12 mouse cellular contexts compared by ENCODE assay signal in the genomic region with DNA sequence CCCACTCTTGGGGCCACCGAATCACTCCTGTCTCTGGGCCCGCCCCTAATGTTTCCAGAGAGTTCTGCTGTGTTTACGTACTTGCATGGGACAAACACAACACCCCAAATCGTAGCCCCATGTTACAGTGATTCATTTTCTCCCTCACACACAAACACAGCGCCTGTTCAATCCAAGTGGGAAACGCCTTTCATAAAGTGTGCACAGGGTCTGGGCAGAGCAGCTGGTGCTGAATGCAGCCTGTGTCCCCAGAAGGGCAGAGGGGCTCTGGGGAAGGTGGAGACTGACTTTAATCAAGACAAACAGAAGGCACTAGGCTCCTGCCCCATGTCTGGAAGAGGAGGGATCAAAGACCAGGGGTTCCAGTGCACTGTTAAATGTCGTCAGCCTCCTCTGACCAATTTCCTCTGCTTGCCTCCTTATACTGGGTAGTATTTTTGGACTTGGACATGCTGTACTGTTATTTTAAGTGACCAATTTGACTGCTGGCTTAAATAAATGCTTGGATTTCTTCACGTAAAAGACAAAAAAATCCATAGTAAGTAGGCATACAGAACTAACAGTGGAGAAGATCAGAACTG. TPM values are rescaled to one million over a fixed set of nuclear protein-coding genes. Genes with fewer than 3 reads are reported as not detected.
DNase-seq lines count a peak whose midpoint lies in the region; ATAC-seq and TF ChIP-seq lines count a peak whose summit lies in the region.
"Had no signal": no experiment of that assay in that cellular context is flagged by ENCODE, and none has a peak within 500 bp of the region (broad histone marks: within the 10 kb centered on the region; RNA-seq: fewer than 3 reads in every experiment).

No protein-coding gene starts in this region.

- no peaks in the 10 kb centered on the region for H3K36me3 ChIP-seq in forebrain, embryonic 10.5 days (replicated peaks)
- H3K36me3 ChIP-seq in forebrain, embryonic 13.5 days (ENCODE audit: poor library complexity, severe bottlenecking) = no peaks in the 10 kb centered on the region
- no peaks in the 10 kb centered on the region for H3K36me3 ChIP-seq in midbrain, embryonic 10.5 days
- H3K36me3 ChIP-seq in midbrain, postnatal 0 days (ENCODE audit: insufficient read depth, low read length) = no peaks in the 10 kb centered on the region
- no peaks in the 10 kb centered on the region for H3K36me3 ChIP-seq in intestine, embryonic 16.5 days (ENCODE audit: control insufficient read depth, insufficient read depth, low read length)
- H3K36me3 ChIP-seq in stomach, embryonic 16.5 days (ENCODE audit: control insufficient read depth, insufficient read depth, low read length) = no peaks in the 10 kb centered on the region

- no peak overlapping the region for H3K4me3 ChIP-seq in forebrain, embryonic 10.5 days
- no peak overlapping the region for H3K4me3 ChIP-seq in forebrain, embryonic 13.5 days
- H3K4me3 ChIP-seq in midbrain, embryonic 10.5 days = no peak overlapping the region
- no peak overlapping the region for H3K4me3 ChIP-seq in midbrain, postnatal 0 days (ENCODE audit: low read depth, low read length)
- H3K4me3 ChIP-seq in intestine, embryonic 16.5 days (ENCODE audit: low read length) = no peak overlapping the region
- peak overlapping the region; percentile 25; the same call in 1 of the 2 replicates for H3K4me3 ChIP-seq in stomach, embryonic 16.5 days (replicated peaks; ENCODE audit: low read length)

- H3K9me3 ChIP-seq in forebrain, embryonic 10.5 days = no peaks in the 10 kb centered on the region
- no peaks in the 10 kb centered on the region for H3K9me3 ChIP-seq in forebrain, embryonic 13.5 days (replicated peaks)
- H3K9me3 ChIP-seq in midbrain, embryonic 10.5 days (replicated peaks) = no peaks in the 10 kb centered on the region
- H3K9me3 ChIP-seq in midbrain, postnatal 0 days (ENCODE audit: low read length) = no peaks in the 10 kb centered on the region
- H3K9me3 ChIP-seq in intestine, embryonic 16.5 days (ENCODE audit: control insufficient read depth, low read length) = no peaks in the 10 kb centered on the region
- no peaks in the 10 kb centered on the region for H3K9me3 ChIP-seq in stomach, embryonic 16.5 days (replicated peaks; ENCODE audit: control insufficient read depth, low read length)

- no peak for ATAC-seq in forebrain, embryonic 13.5 days
- ATAC-seq in midbrain, postnatal 0 days (ENCODE audit: low FRiP score) = no peak
- peak; percentile 48; the same call in 1 of the 2 replicates for ATAC-seq in intestine, embryonic 16.5 days
- ATAC-seq in stomach, embryonic 16.5 days (ENCODE audit: insufficient read depth, low FRiP score) = peak; percentile 14; the same call in 1 of the 2 replicates

- no peak overlapping the region for H3K9ac ChIP-seq in forebrain, embryonic 13.5 days
- H3K9ac ChIP-seq in midbrain, postnatal 0 days (replicated peaks; ENCODE audit: low read length, poor library complexity, severe bottlenecking) = no peak overlapping the region
- peak overlapping the region; percentile 7; the same call in 1 of the 2 replicates for H3K9ac ChIP-seq in intestine, embryonic 16.5 days (ENCODE audit: low read depth, low read length)
- H3K9ac ChIP-seq in stomach, embryonic 16.5 days (ENCODE audit: low read length) = peak overlapping the region; percentile 56; the same call in 1 of the 2 replicates

- no peak for TF ChIP-seq CTCF in midbrain, postnatal 0 days (IDR thresholded peaks at IDR 0.05)

- no peak overlapping the region for H3K4me2 ChIP-seq in forebrain, embryonic 13.5 days
- H3K4me2 ChIP-seq in midbrain, postnatal 0 days (ENCODE audit: low read depth, low read length, poor library complexity, severe bottlenecking) = no peak overlapping the region
- peak overlapping the region; percentile 7; the same call in 1 of the 2 replicates for H3K4me2 ChIP-seq in intestine, embryonic 16.5 days (ENCODE audit: low read depth, low read length)
- H3K4me2 ChIP-seq in stomach, embryonic 16.5 days (ENCODE audit: low read depth, low read length) = peak overlapping the region; percentile 51

- peaks cover 18% of the 10 kb centered on the region; the same call in 1 of the 2 replicates for H3K4me1 ChIP-seq in forebrain, embryonic 10.5 days
- H3K4me1 ChIP-seq in forebrain, embryonic 13.5 days = no peaks in the 10 kb centered on the region; the same call in 1 of the 2 replicates
- peaks cover 14% of the 10 kb centered on the region for H3K4me1 ChIP-seq in midbrain, embryonic 10.5 days
- peaks cover 10% of the 10 kb centered on the region; the same call in 1 of the 2 replicates for H3K4me1 ChIP-seq in midbrain, postnatal 0 days (ENCODE audit: insufficient read depth, low read length)
- H3K4me1 ChIP-seq in intestine, embryonic 16.5 days (ENCODE audit: control insufficient read depth, insufficient read depth, low read length) = 0 out of 2 replicates have a peak, but pooled peaks cover 6% of the 10 kb centered on the region
- peaks cover 11% of the 10 kb centered on the region for H3K4me1 ChIP-seq in stomach, embryonic 16.5 days (ENCODE audit: control insufficient read depth, insufficient read depth, low read length)

- no peak for DNase-seq in forebrain, embryonic 10.5 days (ENCODE audit: extremely low spot score, low spot score)
- no peak for DNase-seq in midbrain, embryonic 10.5 days (ENCODE audit: low spot score)
- no peak for DNase-seq in midbrain, postnatal 0 days (ENCODE audit: low spot score)
- no peak for DNase-seq in retina, embryonic 14.5 days (ENCODE audit: low spot score)
- no peak for DNase-seq in spleen, postnatal 14 days (ENCODE audit: low spot score in 2 of 2)
- DNase-seq: lung, postnatal 10 days; retina, postnatal 1 day; thymus, adult 2 months had no signal

- H3K27me3 ChIP-seq in forebrain, embryonic 10.5 days (ENCODE audit: poor library complexity, severe bottlenecking) = no peaks in the 10 kb centered on the region
- no peaks in the 10 kb centered on the region for H3K27me3 ChIP-seq in forebrain, embryonic 13.5 days
- H3K27me3 ChIP-seq in midbrain, embryonic 10.5 days (ENCODE audit: low read depth, poor library complexity, severe bottlenecking) = peaks cover 4% of the 10 kb centered on the region; the same call in 1 of the 2 replicates
- H3K27me3 ChIP-seq in midbrain, postnatal 0 days (ENCODE audit: insufficient read depth, low read length) = no peaks in the 10 kb centered on the region
- H3K27me3 ChIP-seq in intestine, embryonic 16.5 days (replicated peaks; ENCODE audit: control insufficient read depth, insufficient read depth, low read length) = no peaks in the 10 kb centered on the region
- H3K27me3 ChIP-seq in stomach, embryonic 16.5 days (ENCODE audit: control insufficient read depth, insufficient read depth, low read length) = no peaks in the 10 kb centered on the region

- 0 out of 2 replicates have a peak overlapping the region, but pooled peaks have one; percentile 53 for H3K27ac ChIP-seq in forebrain, embryonic 10.5 days
- no peak overlapping the region for H3K27ac ChIP-seq in forebrain, embryonic 13.5 days
- H3K27ac ChIP-seq in midbrain, embryonic 10.5 days (replicated peaks) = 0 out of 2 replicates have a peak overlapping the region, but pooled peaks have one; percentile 30
- H3K27ac ChIP-seq in midbrain, postnatal 0 days (ENCODE audit: low read depth, low read length) = no peak overlapping the region
- peak overlapping the region; percentile 73 for H3K27ac ChIP-seq in intestine, embryonic 16.5 days (ENCODE audit: low read length)
- H3K27ac ChIP-seq in stomach, embryonic 16.5 days (ENCODE audit: low read length) = peak overlapping the region; percentile 83

- WGBS in forebrain, embryonic 10.5 days = 77% methylated on average over 8 of the region's 8 CpGs
- 66% methylated on average over 8 of the region's 8 CpGs for WGBS in forebrain, embryonic 13.5 days
- WGBS in midbrain, embryonic 10.5 days = 72% methylated on average over 8 of the region's 8 CpGs
- 62% methylated on average over 8 of the region's 8 CpGs for WGBS in midbrain, postnatal 0 days
- WGBS in intestine, embryonic 16.5 days = 38% methylated on average over 8 of the region's 8 CpGs
- WGBS in stomach, embryonic 16.5 days = 33% methylated on average over 8 of the region's 8 CpGs

RNA-seq across cellular contexts. Expression of gene Il16, which starts 0.7 kb away (rescaled TPM):
- polyA plus RNA-seq in forebrain, embryonic 10.5 days (2016; fragmentation: Nextera tagmentation; extraction: Ambion mirVana) = 0.76 and 0.95 TPM in 2 replicates
- 0.93 and 1.1 TPM in 2 replicates for polyA plus RNA-seq in forebrain, embryonic 13.5 days (2015; fragmentation: Nextera tagmentation; extraction: Ambion mirVana)
- 0.72 and 0.91 TPM in 2 replicates for polyA plus RNA-seq in midbrain, embryonic 10.5 days (2016; fragmentation: Nextera tagmentation; extraction: Ambion mirVana)
- 0.99 and 1.7 TPM in 2 replicates for total RNA-seq in midbrain, postnatal 0 days (2014; rRNA removed)
- polyA plus RNA-seq in midbrain, postnatal 0 days (2015; fragmentation: Nextera tagmentation; extraction: Ambion mirVana) = 0.85 and 1.0 TPM in 2 replicates
- polyA plus RNA-seq in intestine, embryonic 16.5 days (2015; fragmentation: Nextera tagmentation; extraction: Ambion mirVana) = 4.3 and 4.9 TPM in 2 replicates
- 5.9 and 6.8 TPM in 2 replicates for polyA plus RNA-seq in stomach, embryonic 16.5 days (2015; fragmentation: Nextera tagmentation; extraction: Ambion mirVana)

RNA-seq across cellular contexts. Expression of gene Cfap161, which starts 48.5 kb away (rescaled TPM):
- polyA plus RNA-seq in forebrain, embryonic 10.5 days (2016; fragmentation: Nextera tagmentation; extraction: Ambion mirVana) = 0.12 TPM in 1 of 2 replicates, not detected in the other
- polyA plus RNA-seq in forebrain, embryonic 13.5 days (2015; fragmentation: Nextera tagmentation; extraction: Ambion mirVana) = 0.45 and 0.79 TPM in 2 replicates
- polyA plus RNA-seq in midbrain, embryonic 10.5 days (2016; fragmentation: Nextera tagmentation; extraction: Ambion mirVana) = 0.09 TPM in 1 of 2 replicates, not detected in the other
- total RNA-seq in midbrain, postnatal 0 days (2014; rRNA removed) = 2.0 and 2.3 TPM in 2 replicates
- polyA plus RNA-seq in midbrain, postnatal 0 days (2015; fragmentation: Nextera tagmentation; extraction: Ambion mirVana) = 2.1 and 2.9 TPM in 2 replicates
- 0.13 TPM in 1 of 2 replicates, not detected in the other for polyA plus RNA-seq in intestine, embryonic 16.5 days (2015; fragmentation: Nextera tagmentation; extraction: Ambion mirVana)
- 0.44 TPM in 1 of 2 replicates, not detected in the other for polyA plus RNA-seq in stomach, embryonic 16.5 days (2015; fragmentation: Nextera tagmentation; extraction: Ambion mirVana)
- total RNA-seq: heart, postnatal 36 days had no signal

Comparison
In these comparisons a context has a peak if more than half of its experiments do, and no peak if none do; other contexts are left out.
1. H3K27ac ChIP-seq: peak in forebrain, embryonic 10.5 days (single experiment), midbrain, embryonic 10.5 days (single experiment), intestine, embryonic 16.5 days (single experiment) and stomach, embryonic 16.5 days (single experiment); none in forebrain, embryonic 13.5 days (single experiment) and midbrain, postnatal 0 days (single experiment).
2. ATAC-seq: peak in intestine, embryonic 16.5 days (single experiment) and stomach, embryonic 16.5 days (single experiment); none in forebrain, embryonic 13.5 days (single experiment) and midbrain, postnatal 0 days (single experiment).
3. H3K4me2 ChIP-seq: peak in intestine, embryonic 16.5 days (single experiment) and stomach, embryonic 16.5 days (single experiment); none in forebrain, embryonic 13.5 days (single experiment) and midbrain, postnatal 0 days (single experiment).
4. H3K9ac ChIP-seq: peak in intestine, embryonic 16.5 days (single experiment) and stomach, embryonic 16.5 days (single experiment); none in forebrain, embryonic 13.5 days (single experiment) and midbrain, postnatal 0 days (single experiment).